Mouse (Mus musculus) erythroblast, embryonic 14.5 days (primary cell): ENCODE measurements around the gene Ivd. TPM values are rescaled to one million over a fixed set of nuclear protein-coding genes. Genes with fewer than 3 reads are reported as not detected.
A peak's percentile ranks its signal among the peaks of the same experiment; 100 is the strongest.

ENCODE experiments used
- H3K27me3 ChIP-seq: 2 replicates; pipeline ENCODE4 v1.6.1; 2012; ENCODE audit warnings: inconsistent platforms; ENCODE audit not compliant: control insufficient read depth
- H3K36me3 ChIP-seq: 2 replicates; pipeline ENCODE4 v1.6.1; 2012; ENCODE audit warnings: mild to moderate bottlenecking, inconsistent platforms; ENCODE audit not compliant: control insufficient read depth
- H3K4me1 ChIP-seq: 2 replicates; pipeline ENCODE4 v1.6.1; 2012; ENCODE audit warnings: inconsistent platforms; ENCODE audit not compliant: control insufficient read depth
- H3K4me3 ChIP-seq: replicated peaks from 2 replicates; pipeline ENCODE3; 2012; ENCODE audit warnings: moderate library complexity, mild to moderate bottlenecking, inconsistent platforms
- H3K9me3 ChIP-seq: 2 replicates; pipeline ENCODE4 v1.6.1; 2012; ENCODE audit warnings: low read length, inconsistent platforms, mixed read lengths; ENCODE audit not compliant: control insufficient read depth
- GATA1 ChIP-seq: IDR thresholded peaks from 2 replicates; pipeline ENCODE4 v1.6.1; 2012; ENCODE audit warnings: low read length, inconsistent platforms, mixed read lengths
- TAL1 ChIP-seq: IDR thresholded peaks from 3 replicates; pipeline ENCODE4 v1.6.1; 2012; ENCODE audit warnings: low read length, inconsistent platforms, mixed read lengths
- polyA plus RNA-seq: library from polyadenylated mRNA; stranded (reverse); fragments of >175 nt; gene quantifications from 2 replicates; pipeline ENCODE4 v1.2.3, GENCODE M21; 2012

Gene Ivd
- polyA plus RNA-seq, 1 experiment, result 0.30 TPM

DNA sequence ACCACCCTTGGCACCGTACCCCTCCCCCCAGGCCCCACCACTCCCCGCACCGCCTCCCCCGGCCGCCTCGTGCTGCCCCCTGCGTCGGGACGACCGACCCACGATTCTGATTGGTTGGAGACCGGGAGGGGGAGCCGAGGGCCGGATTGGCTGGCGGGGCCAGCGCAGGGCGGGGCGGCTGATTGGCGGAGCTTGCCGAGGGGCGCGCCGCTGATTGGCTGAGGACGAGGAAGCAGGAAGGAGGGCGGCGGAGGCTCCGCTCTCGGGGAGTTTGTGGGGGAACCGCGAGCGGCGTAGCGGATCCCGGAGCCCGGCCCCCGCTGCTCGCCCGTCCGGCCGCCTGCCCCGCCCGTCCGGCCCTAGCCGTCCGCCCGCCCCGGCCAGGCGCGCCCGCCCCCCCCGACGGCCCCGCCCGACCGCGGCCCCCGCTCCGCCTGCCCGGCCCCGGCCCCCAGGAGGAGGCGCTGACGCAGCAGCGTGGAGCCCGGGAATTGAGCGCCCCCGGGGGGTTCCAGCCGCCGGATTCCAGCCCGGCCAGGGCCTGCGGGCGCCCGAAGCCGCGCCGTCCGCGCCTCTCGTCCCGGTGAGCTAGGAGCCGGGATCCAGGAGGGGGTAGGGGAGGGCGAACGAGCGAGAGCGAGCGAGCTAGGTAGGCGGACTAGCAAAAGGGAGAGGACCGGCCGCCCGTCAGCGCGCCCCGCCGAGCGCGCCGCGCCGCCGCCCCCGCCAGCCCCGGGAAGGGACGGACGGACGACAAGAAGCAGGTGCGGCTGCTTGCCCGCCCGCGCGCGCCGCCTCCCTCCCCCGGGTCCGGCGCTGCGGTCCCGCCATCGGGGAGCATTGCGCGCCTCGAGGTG lies 39.6 kb downstream of the Ivd start:
- H3K27me3 ChIP-seq, result peaks cover 72% of the 10 kb centered on the region
- H3K9me3 ChIP-seq, result peaks cover 32% of the 10 kb centered on the region
- peak overlapping the region; percentile 94 for H3K4me3 ChIP-seq
- H3K36me3 ChIP-seq, result no peaks in the 10 kb centered on the region
- TF ChIP-seq GATA1, result no peak
- TF ChIP-seq TAL1, result no peak
- peaks cover 76% of the 10 kb centered on the region for H3K4me1 ChIP-seq

DNA sequence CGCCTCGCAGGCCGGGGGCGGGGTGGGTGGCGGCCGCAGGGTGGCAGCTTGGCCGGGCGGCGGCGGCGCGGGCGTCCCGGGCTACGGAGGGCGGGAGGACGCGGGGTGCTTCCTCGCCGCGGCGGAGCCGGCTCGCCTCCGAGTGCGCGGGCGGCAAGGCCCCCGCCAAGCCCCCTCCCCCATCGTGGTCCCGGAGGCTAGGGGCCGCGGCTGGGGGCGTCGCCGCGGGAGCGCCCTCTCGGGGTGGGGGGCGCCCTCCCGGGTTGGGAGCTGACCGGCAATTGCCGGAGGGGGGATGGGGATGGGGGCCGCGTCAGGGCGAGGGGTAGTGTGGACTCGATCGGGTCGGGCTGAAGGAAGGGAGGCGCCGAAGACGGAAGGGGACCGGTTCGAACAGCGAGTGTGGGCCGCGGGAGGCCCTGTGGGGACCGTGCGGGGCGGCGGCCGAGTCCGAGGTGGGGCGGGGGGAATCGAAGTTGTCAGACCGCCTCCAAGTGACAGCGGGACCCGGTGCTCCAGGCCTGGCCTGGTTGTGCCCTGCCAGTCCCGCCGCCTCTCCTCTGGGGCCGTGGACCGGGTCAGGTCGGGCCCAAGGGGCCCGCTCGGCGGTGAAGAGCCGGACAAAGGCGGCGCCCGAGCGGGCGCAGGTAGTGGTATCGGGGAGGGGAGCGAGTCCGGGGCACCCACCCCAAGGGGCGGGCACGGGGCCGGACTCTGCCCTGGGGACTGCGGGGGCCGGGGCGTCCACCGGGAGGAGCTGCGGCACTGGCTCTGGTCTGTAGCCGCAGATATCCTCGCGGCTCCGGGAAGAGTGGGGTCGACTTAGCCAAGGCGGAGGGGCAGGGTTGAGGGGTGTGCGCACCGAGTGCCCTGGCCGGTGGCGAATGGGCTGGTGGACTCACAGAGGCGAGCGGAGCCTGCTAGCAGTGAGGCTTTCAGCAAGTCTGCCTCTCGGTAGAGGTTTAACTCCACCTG lies 40.6 kb downstream of the Ivd start:
- Histone ChIP-seq H3K4me3 (peak overlapping the region; percentile 94), H3K27me3 (peaks cover 63% of the 10 kb centered on the region), H3K9me3 (peaks cover 22% of the 10 kb centered on the region), H3K36me3 (no peaks in the 10 kb centered on the region), H3K4me1 (peaks cover 75% of the 10 kb centered on the region)
- TF ChIP-seq GATA1 (no peak), TAL1 (no peak)

DNA sequence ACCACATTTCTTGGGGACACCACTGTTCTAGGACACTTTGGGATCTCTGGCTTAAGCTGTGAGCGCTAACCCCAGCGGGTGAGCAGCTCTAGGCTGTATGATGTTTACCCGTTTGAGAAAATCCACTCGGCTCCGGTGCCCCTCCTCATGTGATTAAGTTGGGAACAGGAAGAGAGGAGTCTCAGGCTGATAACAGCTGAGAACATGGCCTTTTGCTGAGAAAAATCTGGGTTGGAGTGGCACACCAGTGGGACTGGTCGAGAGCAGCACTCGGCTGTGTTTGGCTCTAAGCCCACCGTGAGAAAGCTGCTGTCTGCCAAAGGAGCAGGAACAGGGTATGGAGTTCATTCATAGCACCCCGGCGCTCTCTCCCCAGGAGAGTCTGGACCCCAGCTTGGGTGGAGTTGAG lies 41.6 kb downstream of the Ivd start:
- peaks cover 53% of the 10 kb centered on the region for H3K27me3 ChIP-seq
- peak overlapping the region; percentile 94 for H3K4me3 ChIP-seq
- H3K36me3 ChIP-seq, result no peaks in the 10 kb centered on the region; the same call in 1 of the 2 replicates
- no peak for TF ChIP-seq TAL1
- TF ChIP-seq GATA1, result no peak
- H3K9me3 ChIP-seq, result peaks cover 12% of the 10 kb centered on the region; the same call in 1 of the 2 replicates
- peaks cover 74% of the 10 kb centered on the region for H3K4me1 ChIP-seq

DNA sequence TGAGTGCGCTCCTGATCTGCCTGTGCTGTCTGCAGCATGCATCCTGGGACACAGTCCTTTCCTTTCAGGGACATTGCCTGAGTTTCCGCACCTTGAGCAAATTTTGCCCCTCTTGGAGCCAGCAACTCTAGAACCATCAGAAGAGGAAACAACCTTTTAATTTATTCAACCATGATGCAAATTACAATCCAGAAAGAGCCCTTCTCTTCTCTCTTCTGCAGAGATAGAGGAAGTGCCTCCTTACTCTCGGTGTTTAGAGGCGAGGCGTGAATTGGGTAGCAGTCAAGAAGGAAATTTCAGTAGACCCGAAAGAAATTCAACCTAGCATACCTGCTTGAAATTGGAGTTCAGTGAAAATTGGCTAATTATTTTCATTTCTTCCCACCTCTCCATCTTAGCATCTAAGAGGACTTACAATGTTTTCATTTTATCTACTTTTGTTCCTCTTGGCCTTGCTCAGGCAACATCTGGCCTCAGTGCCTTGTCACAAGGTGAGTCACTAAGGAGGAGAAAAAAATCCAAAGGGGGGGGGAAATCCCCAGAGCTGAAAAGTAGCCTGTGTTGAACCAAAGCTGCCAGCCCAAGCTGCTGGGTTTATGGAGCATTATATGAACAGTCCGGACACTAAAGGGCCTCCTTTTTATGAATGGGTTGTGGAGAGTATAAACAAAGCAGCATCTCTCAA lies 43.8 kb downstream of the Ivd start:
- no peaks in the 10 kb centered on the region; the same call in 1 of the 2 replicates for H3K36me3 ChIP-seq
- H3K9me3 ChIP-seq, result peaks cover under 1% of the 10 kb centered on the region; the same call in 1 of the 2 replicates
- peaks cover 30% of the 10 kb centered on the region for H3K27me3 ChIP-seq
- H3K4me3 ChIP-seq, result no peak overlapping the region
- peaks cover 70% of the 10 kb centered on the region for H3K4me1 ChIP-seq
- TF ChIP-seq GATA1 (no peak), TAL1 (no peak)

DNA sequence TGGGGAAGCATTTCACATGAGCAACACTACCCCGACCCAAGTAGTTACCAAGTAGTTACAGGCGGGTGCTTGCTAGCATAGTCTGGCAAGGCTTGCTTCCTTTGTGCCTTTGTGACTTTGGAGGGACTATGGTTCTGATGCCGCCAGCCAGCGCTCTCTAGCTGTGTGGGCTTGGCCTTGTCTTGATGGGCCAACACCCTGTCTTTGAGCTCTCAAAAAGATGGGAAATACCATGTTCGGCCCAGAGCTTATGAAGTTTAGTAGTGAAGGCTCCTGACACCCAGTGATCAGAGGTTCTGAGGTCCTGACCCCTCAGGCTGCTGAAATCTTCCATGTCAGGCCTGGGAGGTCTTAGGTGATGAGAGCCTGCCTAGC lies 44.4 kb downstream of the Ivd start:
- Histone ChIP-seq H3K36me3 (no peaks in the 10 kb centered on the region; the same call in 1 of the 2 replicates), H3K4me3 (no peak overlapping the region), H3K27me3 (peaks cover 26% of the 10 kb centered on the region), H3K9me3 (no peaks in the 10 kb centered on the region), H3K4me1 (peaks cover 67% of the 10 kb centered on the region)
- TF ChIP-seq TAL1 (no peak), GATA1 (no peak)

DNA sequence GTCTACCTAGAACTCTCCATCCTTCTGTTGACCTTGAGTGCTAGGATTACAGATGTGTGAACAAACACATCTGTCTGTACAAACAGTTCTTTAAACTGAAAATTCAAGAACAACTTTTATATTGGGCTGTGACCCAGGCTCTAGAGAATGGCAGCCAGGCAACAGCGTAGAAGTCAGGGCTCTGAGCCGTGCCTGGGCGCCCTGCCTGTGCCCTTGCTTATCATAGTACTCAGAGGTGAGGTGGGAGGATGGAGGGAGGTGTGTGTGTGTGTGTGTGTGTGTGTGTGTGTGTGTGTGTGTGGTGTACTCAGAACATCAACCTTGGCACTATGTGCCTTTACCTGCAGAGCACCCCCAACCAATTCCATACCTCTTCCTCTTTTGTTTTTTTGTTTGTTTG lies 46.0 kb downstream of the Ivd start:
- Histone ChIP-seq H3K4me3 (no peak overlapping the region), H3K4me1 (peaks cover 67% of the 10 kb centered on the region), H3K9me3 (no peaks in the 10 kb centered on the region), H3K27me3 (peaks cover 18% of the 10 kb centered on the region), H3K36me3 (no peaks in the 10 kb centered on the region; the same call in none of the 2 replicates)
- TF ChIP-seq TAL1 (no peak), GATA1 (no peak)

DNA sequence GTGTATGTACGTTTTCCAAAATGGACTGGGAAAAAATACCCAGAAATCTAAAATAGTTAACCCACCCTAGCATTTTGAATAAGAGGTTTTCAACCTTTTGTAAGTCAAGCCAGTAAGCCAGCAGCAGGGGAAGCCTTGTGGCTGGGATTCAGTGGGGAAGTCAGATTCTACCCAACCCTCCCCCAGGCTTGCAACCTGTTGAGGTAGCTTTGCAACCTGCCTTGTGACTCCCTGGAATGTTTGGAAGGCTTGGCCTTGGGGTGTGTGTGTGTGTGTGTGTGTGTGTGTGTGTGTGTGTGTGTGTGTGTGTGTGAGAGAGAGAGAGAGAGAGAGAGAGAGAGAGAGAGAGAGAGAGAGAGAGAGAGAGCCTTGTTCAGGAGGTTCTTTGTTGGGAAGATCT lies 47.4 kb downstream of the Ivd start:
- TF ChIP-seq TAL1, result no peak
- Histone ChIP-seq H3K9me3 (no peaks in the 10 kb centered on the region), H3K4me1 (peaks cover 63% of the 10 kb centered on the region), H3K36me3 (no peaks in the 10 kb centered on the region; the same call in none of the 2 replicates), H3K4me3 (no peak overlapping the region), H3K27me3 (peaks cover 4% of the 10 kb centered on the region)

DNA sequence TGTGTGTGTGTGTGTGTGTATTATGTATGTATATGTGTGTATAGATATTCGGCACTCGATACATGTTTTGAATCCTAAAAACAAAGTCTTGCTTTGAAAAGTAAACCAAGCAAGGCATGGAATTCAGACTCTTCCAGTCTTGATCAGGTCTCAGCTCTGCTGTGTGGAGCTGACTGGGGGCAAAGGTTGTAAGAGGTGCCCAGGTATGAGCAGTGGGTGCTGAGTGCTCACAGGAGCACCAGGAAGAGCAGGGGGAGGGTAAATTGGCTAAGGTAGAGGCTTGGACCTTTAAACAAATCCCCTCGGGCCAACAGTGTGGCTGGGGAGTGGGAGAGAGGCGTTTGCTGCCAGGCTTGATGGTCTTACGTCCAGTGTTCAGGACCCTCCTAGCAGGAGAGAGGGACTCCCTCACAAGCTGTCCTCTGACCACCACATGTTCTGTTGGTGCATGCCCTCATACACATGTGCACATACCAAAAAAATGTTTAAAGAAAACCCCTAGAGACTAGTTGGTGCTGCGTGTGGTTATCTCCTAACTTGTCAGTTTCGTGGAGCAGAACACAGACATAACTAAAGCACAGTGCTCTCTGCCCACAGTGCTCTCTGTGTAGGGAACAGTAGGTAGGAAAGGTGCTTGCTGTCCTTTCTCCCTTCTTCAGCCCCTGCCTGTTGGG lies 49.0 kb downstream of the Ivd start:
- Histone ChIP-seq H3K27me3 (no peaks in the 10 kb centered on the region), H3K36me3 (peaks cover under 1% of the 10 kb centered on the region), H3K9me3 (no peaks in the 10 kb centered on the region), H3K4me3 (no peak overlapping the region), H3K4me1 (peaks cover 56% of the 10 kb centered on the region)
- TF ChIP-seq GATA1 (no peak), TAL1 (no peak)
